Mouse (Mus musculus) embryonic facial prominence, embryonic 12.5 days (tissue): ENCODE data around the gene Plek. TPM values are rescaled to one million over a fixed set of nuclear protein-coding genes. Genes with fewer than 3 reads are reported as not detected.

Experiments
- ATAC-seq: fragments of 200-750 bp; cut with Nextera tagmentation; 2 replicates; pipeline ENCODE4 v1.8.0; 2017; ENCODE audit not compliant: insufficient number of reproducible peaks, insufficient read depth, low FRiP score, low TSS enrichment
- H3K27ac ChIP-seq: fragments of 300-500 bp; sonication (generic); 2 replicates; pipeline ENCODE4 v1.5.1; 2016; ENCODE audit warnings: mild to moderate bottlenecking
- H3K27me3 ChIP-seq: fragments of 300-500 bp; sonication (generic); 2 replicates; pipeline ENCODE4 v1.6.1; 2016; ENCODE audit warnings: mild to moderate bottlenecking, moderate library complexity
- H3K36me3 ChIP-seq: fragments of 300-500 bp; sonication (generic); 2 replicates; pipeline ENCODE4 v1.6.1; 2016; ENCODE audit warnings: mild to moderate bottlenecking
- H3K4me1 ChIP-seq: fragments of 300-500 bp; sonication (generic); 2 replicates; pipeline ENCODE4 v1.6.1; 2016
- H3K4me2 ChIP-seq: fragments of 300-500 bp; sonication (generic); replicated peaks from 2 replicates; pipeline ENCODE4 v1.6.1; 2016; ENCODE audit warnings: mild to moderate bottlenecking, moderate library complexity
- H3K4me3 ChIP-seq: fragments of 300-500 bp; sonication (generic); 2 replicates; pipeline ENCODE4 v1.5.1; 2016; ENCODE audit warnings: mild to moderate bottlenecking
- H3K9ac ChIP-seq: fragments of 300-500 bp; sonication (generic); 2 replicates; pipeline ENCODE4 v1.6.1; 2016; ENCODE audit warnings: mild to moderate bottlenecking, moderate library complexity
- H3K9me3 ChIP-seq: fragments of 300-500 bp; sonication (generic); 2 replicates; pipeline ENCODE4 v1.6.1; 2016; ENCODE audit warnings: mild to moderate bottlenecking, moderate library complexity
- WGBS: fragments of 180-500 bp; shearing (Covaris S2); methylation state at CpG from one replicate; pipeline ENCODE4 v1.1.7; 2016; 5-methylcytosine and 5-hydroxymethylcytosine counted together
- polyA plus RNA-seq: library from polyadenylated mRNA; unstranded; fragments of >200 nt; fragmentation: Nextera tagmentation; extraction: Ambion mirVana; gene quantifications from 2 replicates; pipeline ENCODE4 v1.2.1, GENCODE M21; 2016

Plek gene
- polyA plus RNA-seq, 1 experiment from 2014 or later = 4.2 TPM

DNA sequence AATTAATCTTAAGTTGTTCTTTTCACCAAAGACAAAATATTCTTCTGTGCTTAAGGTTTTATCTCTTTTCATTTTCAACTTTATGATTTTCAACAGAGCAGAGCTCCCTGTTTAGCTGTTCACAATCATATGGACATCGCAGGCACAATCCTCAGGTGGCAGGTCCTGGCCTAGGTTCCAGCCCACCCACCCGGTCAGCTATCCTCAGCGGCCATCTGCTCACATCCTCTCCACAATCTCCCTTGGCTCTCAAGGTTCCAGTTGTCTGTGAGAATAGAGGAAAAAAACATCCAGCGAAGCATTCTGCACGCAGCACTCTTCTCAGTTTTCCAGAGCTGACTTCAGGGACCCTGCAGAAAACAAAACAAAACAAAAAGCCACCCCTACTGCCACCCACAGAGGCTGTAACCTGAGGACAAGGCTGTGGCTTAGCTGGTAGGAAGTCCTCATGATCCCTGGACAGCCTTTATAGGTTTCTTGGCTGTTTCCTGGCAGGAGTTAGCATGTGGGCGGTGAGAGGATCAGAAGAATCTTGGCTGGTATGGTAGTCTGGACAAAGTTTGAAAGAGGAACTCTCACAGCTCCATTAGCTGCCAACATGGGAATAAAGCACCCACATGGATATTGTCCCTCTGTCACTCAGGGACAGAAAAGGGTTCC lies 116.5 kb downstream of the Plek start:
- 59% methylated on average over 6 of the region's 6 CpGs for WGBS
- H3K4me2 ChIP-seq = no peak overlapping the region
- no peaks in the 10 kb centered on the region for H3K36me3 ChIP-seq
- H3K9ac ChIP-seq = no peak overlapping the region
- H3K4me1 ChIP-seq = peaks cover 6% of the 10 kb centered on the region; the same call in 1 of the 2 replicates
- no peaks in the 10 kb centered on the region for H3K27me3 ChIP-seq
- H3K9me3 ChIP-seq = no peaks in the 10 kb centered on the region
- H3K4me3 ChIP-seq = no peak overlapping the region
- ATAC-seq = no peak
- H3K27ac ChIP-seq = peak overlapping the region; percentile 36; the same call in 1 of the 2 replicates

DNA sequence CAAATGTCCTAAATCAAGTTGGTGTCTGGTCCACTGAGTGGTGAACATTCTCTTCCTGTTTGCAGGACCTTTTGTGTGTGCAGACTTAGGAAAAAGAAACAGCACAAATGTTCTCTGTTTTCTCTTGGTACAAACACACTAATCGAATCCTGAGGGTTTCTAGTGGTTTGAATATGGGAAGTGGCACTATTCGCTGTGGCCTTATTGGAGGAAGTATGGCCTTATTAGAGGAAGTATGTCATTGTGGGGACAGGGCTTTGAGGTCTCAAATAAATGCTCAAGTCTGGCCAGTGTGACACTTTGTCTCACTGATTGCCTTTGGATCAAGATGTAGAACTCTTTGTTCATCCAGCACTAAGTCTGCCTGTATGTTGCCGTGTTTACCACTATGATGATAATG lies 120.0 kb downstream of the Plek start:
- H3K9me3 ChIP-seq = no peaks in the 10 kb centered on the region
- no peaks in the 10 kb centered on the region for H3K36me3 ChIP-seq
- ATAC-seq = no peak
- no peaks in the 10 kb centered on the region for H3K27me3 ChIP-seq
- H3K9ac ChIP-seq = no peak overlapping the region
- H3K4me1 ChIP-seq = peaks cover 6% of the 10 kb centered on the region; the same call in 1 of the 2 replicates
- no peak overlapping the region for H3K4me2 ChIP-seq
- H3K27ac ChIP-seq = no peak overlapping the region
- H3K4me3 ChIP-seq = no peak overlapping the region
- 90% methylated on average over 3 of the region's 3 CpGs for WGBS

Other genes with a start within 250 kb of the Plek start
- 1.6 and 2.2 TPM in 2 replicates for gene Fbxo48, start 101.0 kb downstream of the Plek start, polyA plus RNA-seq
- 23.1 and 23.7 TPM in 2 replicates for gene Cnrip1, start 795 bp downstream of the Plek start, polyA plus RNA-seq
- gene Ppp3r1, start 106.9 kb upstream of the Plek start, polyA plus RNA-seq = 92.3 and 95.1 TPM in 2 replicates
- gene Wdr92, start 129.7 kb upstream of the Plek start, polyA plus RNA-seq = 26.4 and 28.9 TPM in 2 replicates
- gene Pno1, start 159.2 kb upstream of the Plek start, polyA plus RNA-seq = 73.5 and 84.5 TPM in 2 replicates
- gene C1d, start 205.2 kb upstream of the Plek start, polyA plus RNA-seq = 106 and 113 TPM in 2 replicates